Mouse (Mus musculus) E14TG2a.4 (cell line): Measurements from ENCODE around the gene Morc4.

Experiments
- H3K27me3 ChIP-seq: 2 replicates; pipeline ENCODE4 v1.6.1; 2014; ENCODE audit warnings: low read length, control low read depth; ENCODE audit not compliant: insufficient read depth
- H3K36me3 ChIP-seq: 2 replicates; pipeline ENCODE4 v1.6.1; 2014; ENCODE audit warnings: low read length, control low read depth; ENCODE audit not compliant: insufficient read depth
- H3K4me1 ChIP-seq: replicated peaks from 2 replicates; pipeline ENCODE4 v1.6.1; 2014; ENCODE audit warnings: low read depth, low read length, control low read depth
- H3K4me3 ChIP-seq: replicated peaks from 2 replicates; pipeline ENCODE4 v1.5.1; 2014; ENCODE audit warnings: mild to moderate bottlenecking, low read length
- H3K9me3 ChIP-seq: 2 replicates; pipeline ENCODE4 v1.6.1; 2014; ENCODE audit warnings: low read length, control low read depth
- CTCF ChIP-seq: conservative IDR thresholded peaks from 2 replicates; pipeline ENCODE4 v1.5.1; 2014; ENCODE audit warnings: low read length
- NANOG ChIP-seq: IDR thresholded peaks from 2 replicates; pipeline ENCODE4 v1.6.1; 2014; ENCODE audit warnings: borderline replicate concordance, low read length, mixed read lengths
- POU5F1 ChIP-seq: IDR thresholded peaks from 2 replicates; pipeline ENCODE4 v1.6.1; 2014; ENCODE audit warnings: low read length, borderline replicate concordance

Morc4 gene

DNA sequence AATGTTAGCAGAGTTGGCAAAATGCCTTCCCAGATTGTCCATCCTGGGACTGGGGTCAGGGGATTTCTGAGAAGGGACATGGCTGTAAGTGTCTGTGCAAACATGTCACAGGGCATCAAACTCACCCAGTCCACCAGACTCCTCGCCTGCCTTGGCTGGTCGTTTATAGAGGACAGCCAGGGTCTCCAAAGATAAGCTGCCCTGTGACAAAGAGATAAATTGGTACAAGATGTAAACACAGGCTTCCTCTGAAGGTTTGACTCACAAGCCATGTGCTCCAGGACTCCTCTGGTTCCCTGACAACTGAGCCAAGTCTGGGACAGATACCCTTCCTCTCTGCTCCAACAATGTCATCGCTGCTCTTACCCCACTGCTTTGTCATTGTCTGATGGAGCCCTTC lies 90.5 kb downstream of the Morc4 start:
- no peak for TF ChIP-seq NANOG
- TF ChIP-seq CTCF: no peak
- TF ChIP-seq POU5F1: no peak
- H3K27me3 ChIP-seq: no peaks in the 10 kb centered on the region
- no peaks in the 10 kb centered on the region for H3K9me3 ChIP-seq
- peaks cover 23% of the 10 kb centered on the region for H3K36me3 ChIP-seq
- peak overlapping the region; percentile 74 for H3K4me3 ChIP-seq
- H3K4me1 ChIP-seq: peaks cover 81% of the 10 kb centered on the region

DNA sequence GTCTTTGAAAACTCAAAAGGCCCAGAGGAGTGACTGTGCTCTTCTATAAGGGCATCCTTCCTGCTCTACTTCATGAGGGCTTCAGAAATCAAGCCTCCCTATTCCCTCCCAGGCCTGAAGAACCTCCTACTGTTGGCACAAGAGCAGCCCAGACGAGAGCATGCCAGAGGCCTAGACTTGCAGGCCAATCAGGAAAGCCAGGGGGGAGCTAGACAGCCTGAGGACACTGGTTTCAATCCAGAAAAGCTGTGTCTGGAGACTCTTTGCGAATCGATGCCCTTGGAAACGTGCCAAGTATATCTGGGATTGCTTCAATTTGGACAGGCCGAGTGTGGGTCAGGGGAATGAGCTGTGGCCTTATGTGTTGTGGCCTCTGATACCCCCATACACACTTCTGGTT lies 92.1 kb downstream of the Morc4 start:
- TF ChIP-seq NANOG: no peak
- no peak for TF ChIP-seq POU5F1
- no peak for TF ChIP-seq CTCF
- peaks cover 75% of the 10 kb centered on the region for H3K4me1 ChIP-seq
- H3K9me3 ChIP-seq: no peaks in the 10 kb centered on the region
- H3K4me3 ChIP-seq: no peak overlapping the region
- peaks cover 23% of the 10 kb centered on the region for H3K36me3 ChIP-seq
- no peaks in the 10 kb centered on the region for H3K27me3 ChIP-seq

DNA sequence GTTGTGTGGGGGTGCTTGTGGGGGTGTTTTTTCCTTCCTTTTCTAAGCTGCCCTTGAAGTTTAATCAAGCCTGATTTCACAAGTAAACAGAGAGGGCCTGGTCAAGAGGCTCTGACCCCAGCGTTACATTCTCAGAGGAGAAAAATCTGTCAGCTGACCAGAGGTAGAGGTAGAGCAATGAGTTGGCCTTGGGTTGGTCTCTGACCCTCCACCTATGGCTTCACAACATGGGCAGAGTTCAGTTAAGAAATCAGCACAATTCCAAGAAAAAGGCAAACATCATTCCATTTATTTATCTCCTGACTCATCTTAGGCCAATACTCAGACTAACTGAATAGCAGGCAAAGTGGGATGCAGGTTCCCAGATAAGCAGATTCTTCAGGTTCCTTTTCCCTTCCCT lies 92.6 kb downstream of the Morc4 start:
- Histone ChIP-seq H3K4me3 (no peak overlapping the region), H3K36me3 (peaks cover 23% of the 10 kb centered on the region), H3K27me3 (no peaks in the 10 kb centered on the region), H3K4me1 (peaks cover 74% of the 10 kb centered on the region), H3K9me3 (no peaks in the 10 kb centered on the region)
- TF ChIP-seq NANOG: no peak
- TF ChIP-seq POU5F1: no peak
- no peak for TF ChIP-seq CTCF

DNA sequence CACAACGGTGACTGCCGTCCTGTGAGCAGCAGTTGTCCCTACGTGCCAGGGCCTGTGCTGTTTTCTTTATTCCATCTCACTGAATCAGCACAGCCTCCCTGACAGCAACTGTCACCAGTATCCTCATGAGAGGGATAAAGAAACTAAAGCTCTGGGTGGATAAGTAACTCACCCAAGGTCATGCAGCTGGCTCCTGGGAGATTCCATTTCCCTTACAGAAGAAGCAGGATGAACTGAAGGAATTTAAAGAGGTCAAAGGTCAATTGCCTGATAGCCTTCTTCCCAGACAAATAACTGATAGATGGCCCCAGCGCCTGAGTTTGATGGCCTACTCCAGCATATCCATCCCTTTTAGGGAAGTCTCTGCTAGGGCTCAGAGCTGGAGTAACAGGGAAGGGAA lies 94.1 kb downstream of the Morc4 start:
- Histone ChIP-seq H3K4me3 (no peak overlapping the region), H3K9me3 (no peaks in the 10 kb centered on the region), H3K36me3 (peaks cover 23% of the 10 kb centered on the region), H3K27me3 (no peaks in the 10 kb centered on the region), H3K4me1 (peaks cover 64% of the 10 kb centered on the region)
- TF ChIP-seq POU5F1 (no peak), NANOG (0 out of 2 replicates have a peak, but pooled peaks have one; percentile 46)

DNA sequence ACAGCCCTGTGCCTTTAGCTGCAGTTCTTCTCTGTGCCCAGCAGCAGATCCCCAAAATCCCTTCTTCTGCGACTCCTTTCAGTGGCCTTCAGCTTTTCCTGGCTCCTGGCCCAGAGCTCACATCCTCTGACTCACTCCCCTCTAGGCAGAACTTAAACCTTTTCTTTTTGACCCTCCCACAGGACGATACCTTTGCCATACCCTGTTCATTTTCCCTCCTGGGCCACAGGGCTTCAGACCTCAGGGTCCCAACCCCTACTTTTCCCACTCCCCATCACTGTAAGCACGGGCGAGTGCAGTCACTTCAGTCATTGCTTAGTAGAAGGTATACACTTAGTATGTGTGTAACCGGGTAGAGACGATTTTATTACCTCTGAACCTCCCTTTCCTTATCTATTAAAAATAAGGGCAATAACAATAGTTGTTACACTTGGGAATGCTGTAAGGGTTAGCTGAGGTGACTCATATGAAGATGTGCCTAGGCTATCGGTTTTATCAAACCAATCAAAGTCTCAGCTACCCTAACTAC lies 96.3 kb downstream of the Morc4 start:
- H3K4me3 ChIP-seq: 0 out of 2 replicates have a peak overlapping the region, but pooled peaks have one; percentile 29
- no peaks in the 10 kb centered on the region for H3K9me3 ChIP-seq
- peaks cover 18% of the 10 kb centered on the region for H3K36me3 ChIP-seq
- H3K27me3 ChIP-seq: no peaks in the 10 kb centered on the region
- TF ChIP-seq NANOG (no peak), POU5F1 (no peak), CTCF (no peak)
- peaks cover 50% of the 10 kb centered on the region for H3K4me1 ChIP-seq

DNA sequence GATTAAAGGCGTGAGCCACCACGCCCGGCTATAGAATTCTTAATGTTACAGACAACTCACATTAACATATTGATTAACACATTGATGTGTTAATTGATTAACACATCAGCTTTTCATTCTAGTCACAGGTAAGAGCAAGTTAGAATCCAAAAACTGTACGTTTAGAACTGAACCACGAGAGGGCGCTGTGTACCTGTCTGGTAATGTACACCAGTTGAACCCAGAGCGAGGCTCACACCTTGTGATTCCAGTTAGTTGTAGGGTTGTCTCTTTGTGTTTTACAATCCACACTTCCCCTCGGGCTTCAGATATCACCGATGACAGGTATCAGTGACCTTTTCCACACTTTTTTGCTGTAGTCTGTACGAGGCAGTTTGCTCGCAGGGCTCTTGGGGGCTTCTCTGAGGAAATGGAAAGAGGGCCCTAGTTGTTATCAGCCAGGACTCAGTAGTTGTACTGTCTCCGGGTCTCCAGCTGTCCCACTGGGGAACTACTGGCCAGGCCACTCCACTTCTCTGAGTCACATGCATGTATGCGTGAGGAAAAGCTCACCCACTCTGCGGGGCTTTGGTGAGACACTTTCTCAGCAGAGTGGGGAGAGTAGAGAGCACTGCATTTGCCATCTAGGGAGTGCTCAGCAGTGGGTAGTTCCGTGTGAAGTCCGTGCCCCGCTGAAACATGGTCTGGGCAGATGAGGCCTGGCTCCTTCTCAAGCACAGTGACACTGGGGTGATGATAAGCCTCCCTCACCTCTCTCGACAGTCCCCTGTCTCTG lies 97.0 kb downstream of the Morc4 start:
- peak; percentile 33 for TF ChIP-seq CTCF
- no peak for TF ChIP-seq NANOG
- no peak for TF ChIP-seq POU5F1
- H3K27me3 ChIP-seq: no peaks in the 10 kb centered on the region
- H3K36me3 ChIP-seq: peaks cover 12% of the 10 kb centered on the region
- H3K4me3 ChIP-seq: 0 out of 2 replicates have a peak overlapping the region, but pooled peaks have one; percentile 29
- H3K9me3 ChIP-seq: no peaks in the 10 kb centered on the region
- H3K4me1 ChIP-seq: peaks cover 43% of the 10 kb centered on the region
